Mouse (Mus musculus): Measurements from ENCODE around the gene Isoc2a. TPM values are rescaled to one million over a fixed set of nuclear protein-coding genes. Genes with fewer than 3 reads are reported as not detected.

The Isoc2a gene
- polyA plus RNA-seq, 1 experiment from 2014 or later = 0.72 TPM

DNA sequence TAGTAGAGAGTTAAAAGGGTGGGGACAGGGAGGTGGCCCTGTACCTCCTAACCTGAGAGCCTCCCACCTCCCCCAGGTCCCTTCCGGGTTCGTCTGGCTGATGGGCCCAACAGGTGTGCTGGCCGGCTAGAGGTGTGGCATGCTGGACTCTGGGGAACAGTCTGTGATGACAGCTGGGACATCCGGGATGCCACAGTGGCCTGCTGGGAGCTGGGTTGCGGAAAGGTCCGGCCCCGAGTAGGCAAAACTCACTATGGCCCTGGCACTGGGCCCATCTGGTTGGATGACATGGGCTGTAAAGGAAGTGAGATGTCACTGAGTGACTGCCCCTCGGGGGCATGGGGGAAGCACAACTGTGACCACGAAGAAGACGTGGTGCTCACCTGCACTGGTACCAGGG, 59.9 kb downstream of the Isoc2a start:
- no peak for DNase-seq (ENCODE audit: low spot score)

DNA sequence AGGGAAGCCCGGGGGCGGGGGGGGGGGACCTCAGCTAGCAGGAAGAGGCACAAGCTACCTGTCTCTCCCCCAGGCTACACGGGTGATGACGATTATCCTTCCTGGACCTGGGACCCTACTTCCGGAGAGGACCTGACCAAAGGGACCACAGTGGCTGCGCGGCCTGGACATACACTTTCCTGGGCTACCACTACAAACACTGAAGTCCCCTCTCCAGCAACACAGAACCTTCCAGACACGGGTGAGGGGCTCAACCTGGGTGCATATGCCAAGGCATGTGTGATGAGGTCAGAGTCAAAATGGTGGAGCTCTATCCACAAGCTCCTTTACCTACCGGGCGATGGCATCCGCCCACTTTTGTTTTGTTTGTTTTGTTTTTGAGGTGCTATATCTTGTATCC, 60.4 kb downstream of the Isoc2a start:
- no peak for DNase-seq (ENCODE audit: low spot score)

DNA sequence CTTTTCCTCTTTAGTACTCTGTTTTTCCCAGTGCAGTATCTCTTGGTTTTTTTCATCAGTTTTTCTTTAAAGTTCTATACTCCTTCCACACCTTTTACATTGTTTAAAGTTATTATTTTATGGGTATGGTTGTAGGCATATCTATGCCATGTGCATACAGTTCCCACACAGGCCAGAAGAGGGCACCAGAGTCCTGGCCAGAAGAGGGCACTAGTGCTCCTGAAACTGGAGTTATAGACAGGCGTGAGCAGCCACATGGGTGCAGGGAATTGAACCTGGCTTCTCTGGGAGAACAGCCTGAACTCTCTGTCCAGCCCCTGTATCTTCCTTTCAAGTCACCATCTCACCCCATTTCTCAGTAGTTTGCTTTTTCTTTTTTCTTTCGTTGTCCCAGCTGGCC, 61.5 kb downstream of the Isoc2a start:
- DNase-seq (ENCODE audit: low spot score) = peak; percentile 71

DNA sequence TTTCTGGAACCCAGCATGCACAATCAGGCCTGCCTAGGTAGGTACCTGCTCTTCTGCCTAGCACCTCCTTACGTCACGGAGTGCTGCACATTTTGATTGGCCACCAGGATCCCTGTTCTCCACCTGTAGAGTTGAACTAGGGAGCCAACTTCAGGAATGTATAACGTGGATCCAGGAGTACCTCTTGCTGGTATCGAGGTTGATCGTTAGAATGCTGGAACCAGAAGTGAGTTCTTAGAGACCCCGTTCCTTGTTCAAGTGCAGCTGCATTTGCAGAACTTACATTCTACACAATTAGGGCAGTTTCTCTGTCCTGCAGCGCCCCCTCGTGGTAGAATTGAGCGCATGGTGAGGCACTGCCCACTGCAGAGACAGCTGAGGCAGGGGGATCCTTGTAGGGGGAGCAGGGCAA, 63.1 kb downstream of the Isoc2a start:
- DNase-seq (ENCODE audit: low spot score) = peak; percentile 88

DNA sequence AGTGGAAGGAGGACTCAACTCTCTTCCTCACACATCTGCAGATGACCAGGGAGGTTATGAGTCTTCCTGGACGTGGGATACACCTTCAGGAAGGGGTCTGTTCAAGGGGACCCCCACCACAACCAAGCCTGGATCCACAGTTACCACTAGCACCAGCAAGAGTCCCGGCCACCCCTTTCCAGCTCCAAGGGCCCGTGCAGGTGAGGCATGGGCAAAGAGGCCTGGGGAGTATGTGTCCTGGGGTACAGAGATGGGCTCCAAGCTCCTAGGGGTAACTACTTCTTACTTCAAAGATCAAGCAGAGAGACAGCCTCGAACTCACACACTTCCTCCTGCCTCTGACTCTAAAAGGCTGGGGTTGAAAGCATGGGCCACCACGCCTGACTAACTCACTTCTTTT, 65.7 kb downstream of the Isoc2a start:
- no peak for DNase-seq (ENCODE audit: low spot score)

DNA sequence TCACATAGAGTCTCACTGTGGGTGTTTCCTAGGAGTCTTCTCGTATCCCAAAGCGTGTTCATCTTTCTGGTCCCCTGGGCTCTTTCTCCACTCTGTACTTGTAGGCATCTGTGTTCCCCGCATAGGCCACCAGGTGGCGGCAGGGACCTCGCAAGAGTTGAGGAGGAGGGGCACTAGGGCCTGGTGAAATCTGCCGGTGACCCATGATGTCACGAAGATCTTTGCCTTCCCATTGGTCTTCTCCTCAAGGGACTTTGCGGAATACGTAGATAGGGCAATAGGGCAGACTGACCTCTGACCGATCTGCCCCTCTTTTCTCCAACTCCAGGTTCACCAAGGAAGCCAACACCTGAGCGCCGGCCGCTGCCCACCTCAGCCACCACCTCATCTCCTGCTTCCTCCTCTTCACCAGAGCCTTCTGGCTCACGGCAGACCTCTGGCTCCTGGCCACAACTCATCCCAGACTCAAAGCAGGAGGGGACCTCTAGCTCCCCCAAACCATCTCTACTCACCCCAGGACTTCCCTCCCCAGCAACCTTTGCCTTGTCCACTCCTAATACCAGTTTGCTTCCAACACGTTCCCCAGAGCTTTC, 66.4 kb downstream of the Isoc2a start:
- peak; percentile 92 for DNase-seq (ENCODE audit: low spot score)

Other genes starting within 250 kb of the Isoc2a start
- gene Tmem86b, start 245.7 kb upstream of the Isoc2a start, polyA plus RNA-seq (2015; fragmentation: Nextera tagmentation; extraction: Ambion mirVana) = 1.7 and 2.1 TPM in 2 replicates
- 19.8 and 23.8 TPM in 2 replicates for gene Ppp6r1, start 218.1 kb upstream of the Isoc2a start, polyA plus RNA-seq (2015; fragmentation: Nextera tagmentation; extraction: Ambion mirVana)
- gene Hspbp1, start 192.1 kb upstream of the Isoc2a start, polyA plus RNA-seq (2015; fragmentation: Nextera tagmentation; extraction: Ambion mirVana) = 74.9 and 91.0 TPM in 2 replicates
- gene Brsk1, start 186.5 kb upstream of the Isoc2a start, polyA plus RNA-seq (2015; fragmentation: Nextera tagmentation; extraction: Ambion mirVana) = 0.06 and 0.20 TPM in 2 replicates
- 0.82 and 1.4 TPM in 2 replicates for gene Tmem150b, start 151.9 kb upstream of the Isoc2a start, polyA plus RNA-seq (2015; fragmentation: Nextera tagmentation; extraction: Ambion mirVana)
- 44.1 and 44.2 TPM in 2 replicates for gene Kmt5c, start 137.0 kb upstream of the Isoc2a start, polyA plus RNA-seq (2015; fragmentation: Nextera tagmentation; extraction: Ambion mirVana)
- 37.9 TPM in 2 replicates for gene Cox6b2, start 124.1 kb upstream of the Isoc2a start, polyA plus RNA-seq (2015; fragmentation: Nextera tagmentation; extraction: Ambion mirVana)
- not detected in 2 replicates for gene Fam71e2, start 105.9 kb upstream of the Isoc2a start, polyA plus RNA-seq (2015; fragmentation: Nextera tagmentation; extraction: Ambion mirVana)
- gene Il11, start 94.3 kb upstream of the Isoc2a start, polyA plus RNA-seq (2015; fragmentation: Nextera tagmentation; extraction: Ambion mirVana) = 0.13 and 0.30 TPM in 2 replicates
- gene Tmem190, start 94.2 kb upstream of the Isoc2a start, polyA plus RNA-seq (2015; fragmentation: Nextera tagmentation; extraction: Ambion mirVana) = 0.23 TPM in 1 of 2 replicates, not detected in the other
- gene Tmem238, start 87.5 kb upstream of the Isoc2a start, polyA plus RNA-seq (2015; fragmentation: Nextera tagmentation; extraction: Ambion mirVana) = 9.6 and 11.7 TPM in 2 replicates
- gene Rpl28, start 84.3 kb upstream of the Isoc2a start, polyA plus RNA-seq (2015; fragmentation: Nextera tagmentation; extraction: Ambion mirVana) = 546 and 590 TPM in 2 replicates
- gene Ube2s, start 64.6 kb upstream of the Isoc2a start, polyA plus RNA-seq (2015; fragmentation: Nextera tagmentation; extraction: Ambion mirVana) = 413 and 414 TPM in 2 replicates
- not detected in 2 replicates for gene Shisa7, start 32.5 kb upstream of the Isoc2a start, polyA plus RNA-seq (2015; fragmentation: Nextera tagmentation; extraction: Ambion mirVana)
- 19.9 and 22.0 TPM in 2 replicates for gene Isoc2b, start 6.9 kb upstream of the Isoc2a start, polyA plus RNA-seq (2015; fragmentation: Nextera tagmentation; extraction: Ambion mirVana)
- gene Gm36210, start 29.4 kb downstream of the Isoc2a start, polyA plus RNA-seq (2015; fragmentation: Nextera tagmentation; extraction: Ambion mirVana) = 0.10 TPM in 2 replicates
- 2.7 and 3.1 TPM in 2 replicates for gene Zfp628, start 38.1 kb downstream of the Isoc2a start, polyA plus RNA-seq (2015; fragmentation: Nextera tagmentation; extraction: Ambion mirVana)
- gene Nat14, start 44.9 kb downstream of the Isoc2a start, polyA plus RNA-seq (2015; fragmentation: Nextera tagmentation; extraction: Ambion mirVana) = 0.22 and 0.60 TPM in 2 replicates
- 0.07 and 0.19 TPM in 2 replicates for gene Ssc5d, start 48.6 kb downstream of the Isoc2a start, polyA plus RNA-seq (2015; fragmentation: Nextera tagmentation; extraction: Ambion mirVana)
- gene Sbk2, start 87.3 kb downstream of the Isoc2a start, polyA plus RNA-seq (2015; fragmentation: Nextera tagmentation; extraction: Ambion mirVana) = 0.09 and 0.21 TPM in 2 replicates
- gene Sbk3, start 94.0 kb downstream of the Isoc2a start, polyA plus RNA-seq (2015; fragmentation: Nextera tagmentation; extraction: Ambion mirVana) = not detected in 2 replicates
- gene Zfp579, start 119.0 kb downstream of the Isoc2a start, polyA plus RNA-seq (2015; fragmentation: Nextera tagmentation; extraction: Ambion mirVana) = 18.7 and 22.3 TPM in 2 replicates
- 14.9 and 18.2 TPM in 2 replicates for gene Zfp524, start 137.3 kb downstream of the Isoc2a start, polyA plus RNA-seq (2015; fragmentation: Nextera tagmentation; extraction: Ambion mirVana)
- 32.3 and 33.5 TPM in 2 replicates for gene Fiz1, start 137.5 kb downstream of the Isoc2a start, polyA plus RNA-seq (2015; fragmentation: Nextera tagmentation; extraction: Ambion mirVana)
- 2.9 and 5.4 TPM in 2 replicates for gene Gm44973, start 138.3 kb downstream of the Isoc2a start, polyA plus RNA-seq (2015; fragmentation: Nextera tagmentation; extraction: Ambion mirVana)
- 5.1 and 5.9 TPM in 2 replicates for gene Zfp865, start 143.2 kb downstream of the Isoc2a start, polyA plus RNA-seq (2015; fragmentation: Nextera tagmentation; extraction: Ambion mirVana)
- gene Ccdc106, start 143.4 kb downstream of the Isoc2a start, polyA plus RNA-seq (2015; fragmentation: Nextera tagmentation; extraction: Ambion mirVana) = 0.27 TPM in 1 of 2 replicates, not detected in the other
- not detected in 2 replicates for gene 4632433K11Rik, start 157.0 kb downstream of the Isoc2a start, polyA plus RNA-seq (2015; fragmentation: Nextera tagmentation; extraction: Ambion mirVana)
- gene Zfp784, start 161.3 kb downstream of the Isoc2a start, polyA plus RNA-seq (2015; fragmentation: Nextera tagmentation; extraction: Ambion mirVana) = 3.8 and 4.4 TPM in 2 replicates
- 15.2 and 15.4 TPM in 2 replicates for gene Zfp580, start 174.4 kb downstream of the Isoc2a start, polyA plus RNA-seq (2015; fragmentation: Nextera tagmentation; extraction: Ambion mirVana)
- gene U2af2, start 185.0 kb downstream of the Isoc2a start, polyA plus RNA-seq (2015; fragmentation: Nextera tagmentation; extraction: Ambion mirVana) = 131 and 138 TPM in 2 replicates
- gene Epn1, start 203.1 kb downstream of the Isoc2a start, polyA plus RNA-seq (2015; fragmentation: Nextera tagmentation; extraction: Ambion mirVana) = 42.6 and 44.8 TPM in 2 replicates
- gene Rfpl4, start 239.8 kb downstream of the Isoc2a start, polyA plus RNA-seq (2015; fragmentation: Nextera tagmentation; extraction: Ambion mirVana) = not detected in 2 replicates
- gene Rasl2-9, start 248.8 kb downstream of the Isoc2a start, polyA plus RNA-seq (2015; fragmentation: Nextera tagmentation; extraction: Ambion mirVana) = 0.13 and 0.40 TPM in 2 replicates

All from thymus, postnatal 0 days (tissue).